Mouse (Mus musculus) heart, adult 10 weeks (tissue): Measurements from ENCODE around the gene H2-T23. TPM values are rescaled to one million over a fixed set of nuclear protein-coding genes. Genes with fewer than 3 reads are reported as not detected.

Experiments
- polyA plus RNA-seq: library from polyadenylated mRNA; stranded (reverse); fragments of 350-450 nt; fragmentation: Illumina TruSeq; extraction: RNeasy Lipid Tissue Mini Kit (QIAGEN cat#74804); gene quantifications from one replicate; pipeline ENCODE4 v1.2.3, GENCODE M21; 2014; ENCODE audit warnings: low read depth, low replicate concordance

Gene H2-T23
- 36.4 TPM for polyA plus RNA-seq

GRCm38 (mm10) chr17:36032351-36032875, at the start of gene H2-T23:
H2-T23 (minus strand) TSS chr17:36032855.

GRCm38 (mm10) chr17:36058362-36058761, 25.7 kb upstream of the H2-T23 start, which contains the start of gene Gm11127:
Gm11127 (minus strand) TSS chr17:36058371.

GRCm38 (mm10) chr17:36042610-36043169, 10.0 kb upstream of the H2-T23 start, which contains the start of the genes H2-T22 and Gm6034:
H2-T22 (minus strand) TSS chr17:36042747.
Gm6034 (plus strand) TSS chr17:36042961.

GRCm38 (mm10) chr17:36020191-36021073, 12.2 kb downstream of the H2-T23 start, which contains the start of gene H2-T24:
H2-T24 (minus strand) TSS chr17:36020560.

Other genes starting within 250 kb of the H2-T23 start
- gene Ier3, start 211.2 kb downstream of the H2-T23 start, polyA plus RNA-seq: 49.8 TPM
- 165 TPM for gene Flot1, start 209.6 kb downstream of the H2-T23 start, polyA plus RNA-seq
- 61.0 TPM for gene Tubb5, start 194.5 kb downstream of the H2-T23 start, polyA plus RNA-seq
- gene Mdc1, start 191.3 kb downstream of the H2-T23 start, polyA plus RNA-seq: 11.2 TPM
- 2.1 TPM for gene Nrm, start 171.5 kb downstream of the H2-T23 start, polyA plus RNA-seq
- gene Ppp1r18, start 167.3 kb downstream of the H2-T23 start, polyA plus RNA-seq: 15.0 TPM
- 35.4 TPM for gene Dhx16, start 153.0 kb downstream of the H2-T23 start, polyA plus RNA-seq
- gene 2310061I04Rik, start 135.4 kb downstream of the H2-T23 start, polyA plus RNA-seq: 140 TPM
- gene Atat1, start 122.8 kb downstream of the H2-T23 start, polyA plus RNA-seq: 9.7 TPM
- gene Mrps18b, start 116.5 kb downstream of the H2-T23 start, polyA plus RNA-seq: 69.9 TPM
- gene Ppp1r10, start 116.4 kb downstream of the H2-T23 start, polyA plus RNA-seq: 16.9 TPM
- 71.8 TPM for gene Abcf1, start 63.1 kb downstream of the H2-T23 start, polyA plus RNA-seq
- gene Gnl1, start 53.0 kb downstream of the H2-T23 start, polyA plus RNA-seq: 26.8 TPM
- gene Prr3, start 52.6 kb downstream of the H2-T23 start, polyA plus RNA-seq: 5.0 TPM
- gene H2-T24, start 12.3 kb downstream of the H2-T23 start, polyA plus RNA-seq: 7.0 TPM
- gene H2-T22, start 9.9 kb upstream of the H2-T23 start, polyA plus RNA-seq: 22.8 TPM
- not detected for gene Gm6034, start 10.1 kb upstream of the H2-T23 start, polyA plus RNA-seq
- not detected for gene Gm11127, start 25.5 kb upstream of the H2-T23 start, polyA plus RNA-seq
- gene Gm19684, start 88.8 kb upstream of the H2-T23 start, polyA plus RNA-seq: not detected
- not detected for gene Gm7030, start 96.6 kb upstream of the H2-T23 start, polyA plus RNA-seq
- gene Gm8909, start 135.7 kb upstream of the H2-T23 start, polyA plus RNA-seq: not detected
- not detected for gene H2-T3, start 157.4 kb upstream of the H2-T23 start, polyA plus RNA-seq
- 49.0 TPM for gene Rpp21, start 225.2 kb upstream of the H2-T23 start, polyA plus RNA-seq
- gene Trim39, start 239.4 kb upstream of the H2-T23 start, polyA plus RNA-seq: 14.2 TPM